Mouse (Mus musculus) ZHBTc4 (cell line): ENCODE results near the gene Gsto1.
"Not testable (repeated sequence)": the region's sequence is repeated elsewhere in the genome, so short reads cannot be mapped to it uniquely, and the experiment has no call there.

Source experiments
- DNase-seq: peaks from one replicate; pipeline ENCODE4 v3.0.0-alpha.2; 2011; ENCODE audit warnings: low read depth, low spot score

The Gsto1 gene

DNA sequence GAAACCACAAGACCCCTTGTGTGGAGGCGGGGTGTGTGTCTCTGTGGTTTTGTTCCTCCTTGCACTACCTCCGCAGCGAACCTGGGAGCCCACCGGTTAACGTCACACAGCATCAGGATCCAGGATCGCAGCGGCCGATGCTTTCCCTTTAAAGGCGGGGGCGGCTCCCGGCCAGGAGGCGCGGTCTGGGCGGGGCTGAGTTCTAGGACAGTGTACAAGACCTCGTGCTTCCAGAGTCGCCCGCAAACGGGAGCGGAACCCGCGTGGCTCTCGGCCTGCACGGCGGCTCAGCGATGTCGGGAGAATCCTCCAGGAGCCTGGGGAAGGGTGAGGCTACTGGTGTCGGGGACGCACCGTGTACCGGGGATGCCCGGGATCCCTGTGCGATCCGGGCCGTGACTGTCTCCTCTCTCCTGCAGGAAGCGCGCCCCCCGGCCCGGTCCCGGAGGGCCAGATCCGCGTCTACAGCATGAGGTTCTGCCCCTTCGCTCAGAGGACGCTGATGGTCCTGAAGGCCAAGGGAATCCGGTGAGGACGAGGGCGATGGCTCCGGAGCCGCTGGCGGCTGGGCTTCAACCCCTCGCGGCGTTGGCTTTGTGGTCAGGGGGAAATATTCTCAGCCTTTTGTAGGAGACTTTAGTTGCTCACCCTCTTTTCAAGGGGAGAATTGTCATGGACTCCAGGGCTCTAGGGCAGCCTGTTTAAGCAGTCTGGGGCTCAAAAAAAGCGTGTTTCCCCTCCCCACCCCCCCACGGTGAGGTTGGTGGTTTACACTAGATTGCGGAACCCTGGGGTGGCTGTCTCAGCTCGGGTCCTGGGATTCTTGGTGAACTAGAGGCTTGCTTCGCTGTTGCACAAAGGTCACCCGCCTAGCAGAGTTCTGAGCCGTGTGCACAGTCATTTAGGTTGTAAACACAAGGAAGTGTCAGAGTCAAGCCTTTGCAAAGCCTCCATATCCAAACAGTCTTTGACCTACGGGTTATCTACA, at the start of gene Gsto1:
Gsto1 (plus strand) TSS at position 175 of the 988 bp plus-strand sequence.
- DNase-seq = peak; percentile 92

DNA sequence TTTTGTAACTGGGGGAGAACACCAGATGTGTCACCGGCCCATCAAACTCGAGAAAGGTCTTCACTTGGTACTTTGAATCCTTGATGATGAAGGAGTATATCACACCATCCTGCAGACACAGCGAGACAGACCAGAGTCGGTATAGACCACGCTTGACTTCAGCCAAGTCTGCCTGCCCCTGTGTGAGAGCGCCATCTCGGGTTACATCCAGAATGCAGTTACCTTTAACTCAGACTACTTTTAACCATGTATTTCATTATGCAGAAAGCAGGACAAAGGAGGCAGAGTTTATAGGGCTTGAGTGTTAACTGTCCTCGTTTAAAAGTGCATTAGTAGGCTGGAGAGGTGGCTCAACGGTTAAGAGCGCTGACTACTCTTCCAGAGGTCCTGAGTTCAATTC, 42.7 kb upstream of the Gsto1 start:
- peak; percentile 65 for DNase-seq

DNA sequence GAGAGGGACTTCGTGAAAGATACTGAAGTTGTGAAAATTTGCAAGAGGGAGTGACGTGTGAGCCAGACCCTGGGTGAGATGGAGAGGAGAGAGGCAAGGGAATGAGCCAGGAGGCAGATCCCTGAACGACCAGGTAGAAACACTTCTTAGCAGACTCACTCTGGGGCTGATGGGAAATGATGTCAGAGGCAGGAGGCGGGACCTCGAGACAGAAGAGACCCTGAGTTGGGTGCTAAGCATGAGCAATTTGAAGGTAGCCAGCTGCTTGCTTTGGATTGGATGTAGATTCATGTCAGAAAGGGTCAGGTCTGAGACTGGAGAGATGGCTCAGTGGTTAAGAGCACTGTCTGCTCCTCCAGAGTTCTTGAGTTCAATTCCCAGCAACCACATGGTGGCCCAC, 40.0 kb upstream of the Gsto1 start:
- DNase-seq = peak; percentile 51

DNA sequence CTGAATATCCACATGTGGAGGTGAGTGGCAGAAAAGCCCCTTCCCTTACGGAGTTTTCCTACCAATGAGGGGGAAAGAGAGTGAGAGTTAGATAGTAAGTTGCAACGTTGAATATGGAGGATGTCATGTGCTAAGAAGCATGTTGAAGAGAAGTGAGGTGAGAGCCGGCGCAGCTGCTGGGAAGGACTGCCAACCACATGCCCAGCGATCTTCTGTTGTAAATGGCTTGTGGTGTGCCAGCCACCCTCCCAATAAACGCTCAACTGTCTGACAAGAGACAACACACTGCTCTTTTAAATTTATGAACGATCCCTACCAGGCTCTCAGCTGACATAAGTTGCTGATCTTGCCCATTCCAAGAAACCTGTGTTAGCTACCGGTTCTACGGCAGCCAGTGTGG, 37.1 kb upstream of the Gsto1 start:
- DNase-seq = no peak

DNA sequence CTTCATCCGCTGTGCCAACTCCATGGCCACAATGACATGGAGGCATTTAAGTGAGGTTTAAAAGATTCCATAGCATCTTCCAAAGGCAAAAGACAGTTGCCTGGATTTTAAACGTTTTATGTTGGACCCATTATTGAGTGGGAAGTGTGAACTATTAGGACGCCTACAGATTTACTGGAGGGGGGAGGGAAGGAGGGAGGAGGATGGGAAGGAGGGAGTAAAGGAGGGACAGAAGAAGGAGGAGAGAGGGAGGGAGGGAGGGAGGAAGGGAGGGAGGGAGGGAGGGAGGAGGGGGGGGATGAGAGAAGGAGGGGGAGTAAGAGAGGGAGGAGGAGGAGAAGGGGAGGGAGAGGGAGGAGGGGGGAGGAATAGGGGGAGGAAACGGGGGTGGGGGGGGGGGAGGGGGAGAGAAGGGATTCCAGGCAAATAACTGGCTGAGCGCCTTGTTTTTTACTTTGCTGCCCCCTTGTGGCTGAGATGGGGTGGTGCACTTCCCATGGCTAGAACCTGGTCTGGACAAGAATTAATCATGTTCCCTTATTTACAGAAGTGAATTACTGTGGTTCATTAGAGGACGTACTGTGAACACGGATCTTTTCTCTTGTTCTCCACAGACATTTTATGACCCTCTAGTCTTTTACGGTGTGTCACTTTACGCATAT, 33.8 kb upstream of the Gsto1 start:
- DNase-seq = peak; percentile 81

DNA sequence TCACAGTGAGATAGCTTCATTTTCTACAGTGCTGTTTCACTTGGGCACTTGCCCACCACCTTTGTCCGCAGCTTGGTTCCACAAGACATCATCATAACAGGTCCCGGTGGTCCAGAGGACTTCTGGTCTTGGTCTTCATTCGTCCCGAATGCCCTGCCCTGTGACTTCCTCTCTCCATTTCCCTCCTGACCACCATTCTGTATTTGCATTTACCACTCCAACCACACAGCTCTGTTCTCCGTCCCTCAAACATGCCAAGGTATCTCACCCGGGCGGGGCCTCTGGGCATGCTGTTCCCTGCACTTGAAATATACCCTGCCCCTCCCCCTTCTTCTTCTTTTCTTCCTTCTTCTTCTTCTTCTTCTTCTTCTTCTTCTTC, 33.3 kb upstream of the Gsto1 start:
- DNase-seq = peak; percentile 17

DNA sequence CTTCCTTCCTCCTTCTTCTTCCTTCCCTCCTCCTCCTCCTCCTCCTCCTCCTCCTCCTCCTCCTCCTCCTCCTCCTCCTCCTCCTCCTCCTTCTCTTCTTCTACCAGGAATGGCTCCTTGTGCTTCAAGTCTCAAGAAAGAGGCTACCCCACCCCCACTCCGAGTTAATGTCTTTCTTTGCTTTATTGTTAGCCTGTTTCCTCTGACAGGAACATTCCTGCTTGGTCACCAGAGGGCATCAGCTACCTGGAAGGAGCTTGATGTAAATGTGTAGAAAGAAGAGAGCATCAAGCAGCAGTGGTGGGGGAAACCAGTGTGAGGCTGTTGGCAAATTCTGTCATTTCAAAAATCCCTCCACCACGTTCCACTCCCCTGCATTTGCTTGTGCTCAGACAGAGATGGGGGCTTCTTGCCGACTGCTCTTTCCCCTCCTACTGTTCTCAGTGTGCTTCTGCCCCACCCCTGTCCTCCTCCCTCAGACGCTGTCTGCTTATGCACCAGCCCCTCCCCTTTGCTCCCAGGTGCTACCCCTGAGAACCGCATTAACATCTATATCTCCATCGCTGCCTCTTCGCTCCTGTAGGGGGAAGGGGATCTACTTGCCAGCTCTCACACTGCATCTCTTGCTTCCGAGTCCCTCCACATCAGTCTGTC, 32.5 kb upstream of the Gsto1 start:
- DNase-seq = peak; percentile 71

DNA sequence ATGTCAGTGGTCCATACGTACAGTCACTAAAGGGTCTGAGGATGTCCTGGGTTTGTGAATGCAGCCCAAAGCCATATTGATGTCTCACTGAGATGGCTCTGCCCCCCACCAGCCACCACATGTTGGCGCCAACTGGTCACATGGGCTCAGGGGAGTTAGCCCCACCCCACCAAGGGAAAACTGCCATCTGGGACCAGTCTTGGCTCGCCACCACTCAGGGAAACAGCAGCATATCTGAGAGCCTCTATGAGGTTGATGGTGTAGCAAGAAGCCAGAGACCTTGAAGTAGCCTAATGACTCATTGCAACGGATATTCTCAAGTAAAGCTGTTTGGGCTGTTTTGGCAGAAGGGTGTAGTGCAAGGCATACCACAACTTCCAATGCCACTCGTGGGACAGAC, 30.7 kb upstream of the Gsto1 start:
- no peak for DNase-seq

DNA sequence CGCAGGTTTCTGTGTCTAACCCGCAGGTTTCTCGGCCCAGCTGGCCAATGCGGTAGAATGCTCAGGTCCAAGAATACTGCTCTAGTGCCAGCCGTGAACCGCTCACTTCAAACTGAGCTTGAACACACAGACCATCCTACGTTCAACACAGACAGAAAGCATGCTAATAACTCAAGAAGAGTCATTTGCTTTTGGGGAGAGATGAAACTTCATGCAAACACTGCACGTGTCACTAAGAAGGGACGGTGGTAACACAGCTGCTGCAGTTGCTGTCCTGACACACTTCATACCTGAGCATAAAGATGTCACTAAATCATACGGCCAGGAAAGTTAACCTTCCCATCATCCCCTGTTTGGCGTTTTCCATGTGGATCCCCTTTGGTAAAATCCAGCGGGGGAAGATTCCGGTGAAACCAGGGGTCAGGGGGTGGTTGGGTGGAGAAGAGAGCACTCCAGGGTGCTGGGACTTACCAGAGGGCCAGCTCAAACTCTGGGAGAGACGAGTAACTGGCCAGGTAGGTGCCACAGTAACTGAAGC, 24.8 kb upstream of the Gsto1 start:
- no peak for DNase-seq

DNA sequence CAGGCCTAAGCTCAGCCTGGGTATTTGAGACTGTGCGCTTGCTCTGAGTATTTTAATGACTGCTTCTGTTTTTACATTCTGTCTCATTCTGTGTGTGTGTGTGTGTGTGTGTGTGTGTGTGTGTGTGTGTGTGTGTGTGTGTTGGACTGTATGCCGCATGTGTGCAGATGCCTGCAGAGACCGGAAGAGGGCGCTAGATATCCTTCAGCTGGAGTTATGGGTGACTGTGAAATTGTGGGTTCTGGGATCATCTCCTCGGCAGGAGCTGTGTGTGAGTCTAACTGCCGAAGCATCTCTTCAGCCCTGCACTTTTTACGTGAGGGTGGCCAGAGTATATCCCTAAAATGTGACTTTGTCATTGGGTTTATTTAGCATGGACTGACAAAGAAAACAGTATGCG, 23.7 kb upstream of the Gsto1 start:
- peak; percentile 67 for DNase-seq

DNA sequence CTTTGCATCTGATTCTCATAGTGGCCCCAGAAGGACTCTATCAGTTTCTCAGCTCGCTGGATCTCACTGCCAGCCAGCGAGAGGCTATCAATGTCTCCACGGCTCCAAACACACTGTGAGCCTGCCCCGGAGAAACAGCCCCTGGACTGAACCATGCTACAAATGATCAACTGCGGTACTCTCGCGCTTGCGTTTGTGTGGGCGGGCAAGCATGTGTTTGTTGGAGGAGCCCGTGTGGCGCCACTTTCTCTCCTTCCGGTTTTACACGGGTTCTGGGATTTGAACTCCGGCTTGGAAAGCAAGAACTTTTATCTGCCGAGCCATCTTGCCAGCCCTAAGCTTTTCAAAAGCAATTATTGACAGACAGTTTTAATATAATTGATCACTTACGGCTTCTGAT, 22.5 kb upstream of the Gsto1 start:
- DNase-seq = peak; percentile 45

DNA sequence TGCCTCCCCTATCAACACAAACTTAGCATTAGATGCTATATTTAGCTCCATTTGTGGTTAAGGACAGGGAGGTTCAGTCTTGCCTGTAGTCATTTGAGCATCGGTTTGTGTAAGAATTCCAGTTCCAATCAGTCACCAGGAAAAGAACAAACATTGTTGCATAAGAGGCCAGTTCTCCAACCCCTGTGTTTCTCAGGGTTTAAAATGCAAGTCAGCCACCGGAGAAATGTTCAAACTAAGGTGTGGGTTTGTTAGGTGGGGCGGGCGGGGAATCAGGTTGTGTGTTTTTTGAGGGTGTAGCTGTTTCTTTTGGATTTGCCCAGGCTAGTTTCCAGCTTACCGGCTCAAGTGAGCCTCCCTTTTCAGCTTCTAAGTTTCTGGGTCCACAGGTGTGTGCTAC, 20.2 kb upstream of the Gsto1 start:
- DNase-seq = no peak

DNA sequence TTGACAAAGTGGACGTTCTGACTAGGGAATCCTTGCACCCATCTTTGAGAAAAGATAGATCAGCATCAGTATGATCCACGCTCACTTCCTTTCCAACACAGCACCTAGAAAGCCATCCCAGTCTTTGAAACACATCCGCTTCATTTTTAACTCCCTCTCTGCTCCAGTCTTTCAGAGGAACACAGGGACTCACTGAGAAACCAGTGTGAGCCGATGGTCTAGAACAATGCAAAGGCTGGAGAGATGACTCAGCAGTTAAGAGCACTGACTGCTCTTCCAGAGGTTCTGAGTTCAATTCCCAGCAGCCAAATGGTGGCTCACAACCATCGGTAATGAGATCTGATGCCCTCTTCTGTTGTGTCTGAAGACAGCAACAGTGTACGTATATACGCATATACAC, 19.0 kb upstream of the Gsto1 start:
- peak; percentile 27 for DNase-seq

DNA sequence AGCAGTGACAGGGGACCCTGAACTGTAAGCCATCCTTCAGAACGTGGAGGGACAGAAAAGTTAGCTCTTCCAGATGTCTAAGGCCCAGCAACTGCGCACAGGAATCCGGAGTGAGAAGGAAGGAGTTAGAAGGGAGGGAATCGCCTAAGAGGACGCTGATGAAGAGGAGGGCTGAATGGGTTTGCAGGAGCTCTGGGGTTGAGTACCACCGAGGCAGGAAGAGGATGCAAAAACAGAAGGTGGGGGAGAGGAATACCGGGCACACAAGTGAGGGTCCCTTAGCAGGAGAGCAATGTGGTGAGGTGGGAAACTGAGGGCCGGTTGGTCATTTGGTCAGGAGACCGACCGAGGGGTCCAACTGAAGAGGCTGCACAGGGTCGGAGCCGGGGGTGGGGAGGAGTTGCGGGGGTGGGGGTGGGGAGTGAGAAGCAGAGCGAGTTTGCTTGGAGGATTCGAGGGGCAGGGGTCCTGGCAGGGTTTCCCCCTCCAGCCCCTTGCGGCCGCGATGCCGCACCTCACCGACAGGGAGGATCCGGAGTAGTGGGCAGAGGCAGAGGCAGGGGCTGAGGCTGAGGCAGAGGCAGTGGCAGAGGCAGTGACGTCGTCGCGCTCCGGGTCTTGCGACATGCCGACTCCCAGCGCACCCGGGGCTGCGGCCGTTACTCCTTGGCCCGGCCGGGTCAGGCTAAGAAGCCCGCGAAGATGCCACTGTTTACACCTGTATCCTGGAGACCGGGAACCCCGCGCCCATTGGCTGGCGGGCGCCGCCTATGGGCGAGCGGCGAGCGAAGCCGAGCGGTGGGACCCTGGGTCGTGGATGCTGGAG, 17.9 kb upstream of the Gsto1 start:
- peak; percentile 87 for DNase-seq

DNA sequence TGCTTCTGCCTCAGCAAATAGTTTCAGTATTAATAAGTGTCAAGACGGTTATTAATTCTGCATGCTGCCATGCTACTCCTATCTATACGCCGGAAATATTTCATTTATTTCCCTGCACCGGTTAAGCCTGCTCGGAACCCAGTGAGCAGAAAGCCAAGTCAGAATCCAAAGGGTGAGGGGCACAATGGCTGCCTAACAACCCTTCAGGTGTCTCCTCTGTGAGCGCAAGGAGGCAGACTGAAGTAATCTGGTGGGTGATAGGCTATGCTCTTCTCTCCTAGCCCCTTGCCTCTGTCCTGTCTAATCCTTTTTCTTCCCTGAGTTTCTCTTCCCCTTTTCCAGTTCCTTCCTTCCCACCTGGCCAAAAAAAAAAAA, 17.3 kb upstream of the Gsto1 start:
- DNase-seq = no peak

DNA sequence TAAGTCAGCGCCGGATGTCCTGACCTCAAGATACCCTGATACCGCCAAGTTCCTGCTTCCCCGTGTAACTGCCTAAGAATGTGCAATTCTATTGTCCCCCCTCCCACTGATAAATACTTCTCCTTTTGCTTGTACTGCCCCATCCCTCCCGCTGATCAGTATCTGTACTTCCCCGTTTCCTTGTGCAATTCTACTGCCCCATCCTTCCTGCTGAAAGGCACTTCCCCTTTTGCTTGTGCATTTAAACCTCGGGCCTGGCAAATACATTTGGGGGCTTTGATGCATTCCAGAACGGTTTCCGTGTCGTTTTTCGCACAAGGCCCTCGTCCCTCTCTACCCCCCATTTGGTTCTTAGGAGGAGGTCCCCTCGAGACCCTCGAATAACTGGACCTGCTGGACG, 13.5 kb upstream of the Gsto1 start:
- DNase-seq = not testable (repeated sequence)

DNA sequence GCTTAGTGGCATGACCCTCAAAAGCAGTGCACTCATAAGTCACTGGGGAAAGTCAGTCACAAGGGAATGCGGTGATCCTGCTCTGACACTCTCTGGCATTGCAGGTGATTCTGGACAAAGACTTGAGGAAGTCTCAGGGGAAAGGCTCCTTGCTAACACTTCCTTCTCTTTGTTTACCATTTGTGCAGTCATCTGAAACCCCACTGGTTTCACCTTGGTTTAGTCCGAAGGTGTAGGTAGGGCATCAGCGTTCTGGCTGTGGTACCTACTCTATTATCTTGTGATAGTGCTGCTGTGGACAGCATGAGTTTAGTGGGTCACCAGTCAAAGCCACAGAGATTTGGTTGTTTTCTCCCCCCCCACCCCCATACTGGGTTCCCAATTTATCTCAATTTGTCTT, 5.0 kb upstream of the Gsto1 start:
- no peak for DNase-seq

DNA sequence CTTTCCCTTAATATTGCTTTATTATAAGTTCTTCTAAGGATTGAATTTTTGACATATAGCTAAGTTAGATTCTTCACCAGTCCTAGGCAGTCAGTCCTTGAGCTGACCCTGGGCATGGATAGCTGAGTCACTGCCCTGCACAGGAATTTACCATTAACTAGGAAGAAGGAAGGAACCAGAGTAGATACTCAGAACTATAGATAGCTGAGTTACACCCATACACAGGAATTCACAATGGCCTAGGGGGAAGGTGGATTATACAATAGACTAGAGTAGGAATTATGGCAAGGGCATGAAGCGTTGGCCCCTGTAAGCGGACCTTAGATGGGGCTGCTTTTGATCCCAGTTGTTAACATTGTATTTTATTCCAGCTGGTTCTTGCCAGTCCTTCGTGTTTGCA, 2.6 kb upstream of the Gsto1 start:
- peak; percentile 52 for DNase-seq

DNA sequence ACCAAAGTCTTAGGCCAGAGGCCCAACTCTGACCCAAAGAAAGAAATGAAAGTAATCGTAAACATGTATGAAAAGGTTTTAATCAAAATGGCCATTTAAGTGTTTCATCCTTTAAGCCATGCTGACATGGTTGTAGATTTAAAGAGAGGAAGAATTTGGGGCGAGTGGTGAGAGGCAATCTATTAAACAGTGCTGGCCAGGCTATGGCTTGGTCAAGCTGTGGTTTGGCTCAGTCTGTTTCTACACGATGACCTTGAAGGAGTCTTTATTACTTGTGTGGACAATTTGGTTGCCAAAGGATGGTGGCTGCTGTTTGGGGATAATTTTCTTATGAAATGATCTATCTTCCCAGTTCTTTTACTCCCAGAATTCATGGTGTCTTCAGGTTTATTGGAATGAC, 1.7 kb upstream of the Gsto1 start:
- no peak for DNase-seq

DNA sequence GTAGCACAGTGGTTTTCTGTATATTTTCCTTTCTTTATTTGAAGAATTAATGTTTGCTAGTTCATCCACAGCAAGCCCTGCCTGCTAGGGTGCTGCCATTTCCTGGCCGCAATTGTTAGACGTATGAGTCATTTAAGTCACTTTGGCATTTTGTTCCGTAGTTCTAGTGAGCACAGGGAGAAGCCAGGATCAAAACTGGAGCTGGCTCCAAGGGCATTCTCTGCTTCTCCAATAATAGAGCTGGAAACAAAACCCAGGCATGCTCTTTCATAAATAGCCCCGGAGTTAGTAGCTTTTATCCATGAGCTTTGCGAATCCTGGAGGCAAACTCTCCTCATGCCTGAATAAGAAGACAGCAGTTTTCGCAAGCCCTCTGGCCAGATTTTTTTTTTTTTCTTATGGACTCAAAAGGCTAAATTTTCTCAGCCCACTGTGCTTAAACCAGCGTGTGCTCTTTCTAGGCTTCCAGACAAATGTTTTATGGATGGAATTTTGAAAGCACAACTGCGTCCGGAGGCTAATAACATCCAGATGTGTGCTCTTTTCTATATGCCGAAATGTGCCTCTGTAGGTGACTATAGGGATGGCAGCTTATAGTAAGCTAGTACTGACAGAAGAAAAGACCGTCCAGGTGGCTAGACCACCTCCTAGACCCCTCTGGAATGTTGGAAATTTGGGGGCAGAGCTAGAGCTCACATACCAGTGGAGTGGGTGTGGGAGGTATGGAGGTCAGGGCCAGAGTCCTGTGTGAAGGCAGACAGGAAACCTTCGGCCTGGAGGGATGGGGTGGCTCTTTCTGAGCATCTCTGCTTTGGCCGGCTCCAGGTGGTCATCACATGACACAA, 597 bp upstream of the Gsto1 start:
- DNase-seq = peak; percentile 68
